15 mouse cellular contexts compared by ENCODE assay signal in the genomic region with DNA sequence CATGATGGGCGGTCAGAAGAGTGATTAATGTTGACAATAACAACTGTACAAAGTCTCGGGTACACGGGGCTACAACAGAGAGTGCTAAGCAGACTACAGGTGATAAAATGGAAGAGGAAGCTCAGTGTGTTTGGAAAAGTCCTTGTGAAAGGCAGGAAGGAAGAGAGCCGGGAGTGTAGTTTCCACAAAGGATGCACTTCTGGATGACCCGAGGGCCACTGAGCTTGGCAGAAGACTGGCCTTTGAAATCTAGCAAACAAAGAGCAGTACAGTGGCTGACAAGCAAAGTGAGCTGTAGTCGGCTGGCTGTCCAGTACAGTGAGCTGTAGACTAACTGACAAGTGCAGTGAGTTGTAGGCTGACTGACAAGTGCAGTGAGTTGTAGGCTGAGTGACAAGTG. TPM values are rescaled to one million over a fixed set of nuclear protein-coding genes. Genes with fewer than 3 reads are reported as not detected.
DNase-seq lines count a peak whose midpoint lies in the region; ATAC-seq and TF ChIP-seq lines count a peak whose summit lies in the region.
"Had no signal": no experiment of that assay in that cellular context is flagged by ENCODE, and none has a peak within 500 bp of the region (broad histone marks: within the 10 kb centered on the region; RNA-seq: fewer than 3 reads in every experiment).

No protein-coding gene starts in this region.

- 65% methylated on average over 6 of the region's 6 CpGs for WGBS in kidney, adult 2 months
- 77% methylated on average over 6 of the region's 6 CpGs for WGBS in kidney, embryonic 14.5 days
- WGBS in heart, embryonic 10.5 days = 67% methylated on average over 6 of the region's 6 CpGs
- 69% methylated on average over 6 of the region's 6 CpGs for WGBS in heart, embryonic 14.5 days
- WGBS in lung, postnatal 0 days = 47% methylated on average over 6 of the region's 6 CpGs
- WGBS in forebrain, postnatal 0 days = 85% methylated on average over 6 of the region's 6 CpGs

- ATAC-seq in kidney, embryonic 14.5 days (ENCODE audit: low FRiP score, low TSS enrichment) = no peak
- peak; percentile 26; the same call in 1 of the 2 replicates for ATAC-seq in heart, embryonic 14.5 days (ENCODE audit: insufficient number of reproducible peaks, insufficient read depth, low FRiP score, low read depth)
- peak; percentile 78 for ATAC-seq in lung, postnatal 0 days
- no peak for ATAC-seq in erythroid progenitor cell, adult 5-6 weeks (replicated peaks; ENCODE audit: low FRiP score, poor library complexity, severe bottlenecking)
- no peak for ATAC-seq in forebrain, postnatal 0 days
- ATAC-seq: inflammation-experienced regulatory T-cells, adult 6 months had no signal

- peak; percentile 54 for DNase-seq in kidney, adult 2 months
- DNase-seq in heart, embryonic 10.5 days (ENCODE audit: low spot score) = peak; percentile 69
- DNase-seq in lung, postnatal 0 days (ENCODE audit: low spot score) = peak; percentile 49
- DNase-seq in forebrain, postnatal 0 days = no peak
- DNase-seq: adrenal gland, postnatal 10 days; cerebellum, postnatal 25 days; liver; right cerebral cortex, postnatal 14 days; thymus, adult 2 months had no signal

- no peaks in the 10 kb centered on the region for H3K4me1 ChIP-seq in kidney, adult 2 months (ENCODE audit: control insufficient read depth, insufficient read depth, low read length)
- H3K4me1 ChIP-seq in kidney, embryonic 14.5 days (ENCODE audit: control insufficient read depth, insufficient read depth, low read length) = no peaks in the 10 kb centered on the region
- H3K4me1 ChIP-seq in heart, embryonic 10.5 days = peaks cover 19% of the 10 kb centered on the region
- H3K4me1 ChIP-seq in heart, embryonic 14.5 days (ENCODE audit: control insufficient read depth in 2 of 2, insufficient read depth in 2 of 2, low read length in 2 of 2) = peaks cover 8 to 18% of the 10 kb centered on the region in 2 experiments
- H3K4me1 ChIP-seq in lung, postnatal 0 days (ENCODE audit: insufficient read depth, low read depth, low read length) = no peaks in the 10 kb centered on the region
- no peaks in the 10 kb centered on the region for H3K4me1 ChIP-seq in forebrain, postnatal 0 days (ENCODE audit: insufficient read depth)

- no peaks in the 10 kb centered on the region for H3K27me3 ChIP-seq in kidney, adult 2 months (replicated peaks; ENCODE audit: control insufficient read depth, insufficient read depth, low read length)
- H3K27me3 ChIP-seq in kidney, embryonic 14.5 days (ENCODE audit: control insufficient read depth, insufficient read depth, low read length) = no peaks in the 10 kb centered on the region
- H3K27me3 ChIP-seq in heart, embryonic 10.5 days (ENCODE audit: insufficient read depth, poor library complexity, severe bottlenecking) = no peaks in the 10 kb centered on the region
- H3K27me3 ChIP-seq in heart, embryonic 14.5 days (ENCODE audit: control insufficient read depth, insufficient read depth, low read length) = no peaks in the 10 kb centered on the region
- no peaks in the 10 kb centered on the region for H3K27me3 ChIP-seq in lung, postnatal 0 days (replicated peaks; ENCODE audit: insufficient read depth, low read length)
- no peaks in the 10 kb centered on the region for H3K27me3 ChIP-seq in forebrain, postnatal 0 days (ENCODE audit: insufficient read depth, low read length)

- no peak overlapping the region for H3K27ac ChIP-seq in kidney, adult 2 months (ENCODE audit: insufficient read depth, low read depth, low read length)
- no peak overlapping the region for H3K27ac ChIP-seq in kidney, embryonic 14.5 days (ENCODE audit: low read depth, low read length)
- H3K27ac ChIP-seq in heart, embryonic 10.5 days = no peak overlapping the region
- peak overlapping the region; percentile 53 to 73; a peak in 3 of 4 replicates for H3K27ac ChIP-seq in heart, embryonic 14.5 days (replicated peaks in 1 of 2; ENCODE audit: control insufficient read depth in 1 of 2, insufficient read depth in 1 of 2, low read depth in 2 of 2, low read length in 2 of 2)
- H3K27ac ChIP-seq in lung, postnatal 0 days (ENCODE audit: low read length) = no peak overlapping the region
- H3K27ac ChIP-seq in forebrain, postnatal 0 days (ENCODE audit: low read depth, low read length) = no peak overlapping the region
- H3K27ac ChIP-seq: forebrain, embryonic 10.5 days had no signal

- TF ChIP-seq POLR2A in kidney, adult 2 months (IDR thresholded peaks at IDR 0.05; ENCODE audit: low read depth, low read length) = no peak

- no peaks in the 10 kb centered on the region for H3K9me3 ChIP-seq in kidney, embryonic 14.5 days (ENCODE audit: control insufficient read depth, low read length)
- H3K9me3 ChIP-seq in heart, embryonic 10.5 days = no peaks in the 10 kb centered on the region
- H3K9me3 ChIP-seq in heart, embryonic 14.5 days (ENCODE audit: control insufficient read depth, low read length) = no peaks in the 10 kb centered on the region
- H3K9me3 ChIP-seq in lung, postnatal 0 days (ENCODE audit: low read length) = no peaks in the 10 kb centered on the region
- H3K9me3 ChIP-seq in forebrain, postnatal 0 days (ENCODE audit: low read length) = no peaks in the 10 kb centered on the region
- H3K9me3 ChIP-seq: forebrain, embryonic 10.5 days had no signal

- TF ChIP-seq EP300 in lung, postnatal 0 days (IDR thresholded peaks at IDR 0.05) = peak; percentile 65

- H3K4me2 ChIP-seq in kidney, embryonic 14.5 days (replicated peaks; ENCODE audit: low read depth, low read length) = no peak overlapping the region
- no peak overlapping the region for H3K4me2 ChIP-seq in heart, embryonic 14.5 days (ENCODE audit: low read length)
- H3K4me2 ChIP-seq in lung, postnatal 0 days (replicated peaks; ENCODE audit: low read depth, low read length) = no peak overlapping the region
- no peak overlapping the region for H3K4me2 ChIP-seq in forebrain, postnatal 0 days (ENCODE audit: low read depth)
- H3K4me2 ChIP-seq: midbrain, embryonic 11.5 days had no signal

- H3K9ac ChIP-seq in kidney, embryonic 14.5 days (ENCODE audit: low read depth, low read length) = no peak overlapping the region
- H3K9ac ChIP-seq in heart, embryonic 14.5 days (ENCODE audit: low read length) = no peak overlapping the region
- H3K9ac ChIP-seq in lung, postnatal 0 days (replicated peaks; ENCODE audit: low read depth) = no peak overlapping the region
- no peak overlapping the region for H3K9ac ChIP-seq in forebrain, postnatal 0 days

- TF ChIP-seq CTCF in kidney, adult 2 months (conservative IDR thresholded peaks at IDR 0.05; ENCODE audit: insufficient read depth, insufficient read length, low read depth, low read length) = no peak
- no peak for TF ChIP-seq CTCF in lung, postnatal 0 days (IDR thresholded peaks at IDR 0.05)
- no peak for TF ChIP-seq CTCF in forebrain, postnatal 0 days (IDR thresholded peaks at IDR 0.05; ENCODE audit: low read depth)

- no peaks in the 10 kb centered on the region for H3K36me3 ChIP-seq in kidney, adult 2 months (ENCODE audit: control insufficient read depth, insufficient read depth, low read length)
- no peaks in the 10 kb centered on the region for H3K36me3 ChIP-seq in kidney, embryonic 14.5 days (ENCODE audit: control insufficient read depth, insufficient read depth, low read length)
- peaks cover 14% of the 10 kb centered on the region for H3K36me3 ChIP-seq in heart, embryonic 10.5 days
- H3K36me3 ChIP-seq in heart, embryonic 14.5 days (ENCODE audit: control insufficient read depth, insufficient read depth, low read length) = 0 out of 2 replicates have a peak, but pooled peaks cover 6% of the 10 kb centered on the region
- no peaks in the 10 kb centered on the region for H3K36me3 ChIP-seq in lung, postnatal 0 days (ENCODE audit: insufficient read depth, low read length)
- H3K36me3 ChIP-seq in forebrain, postnatal 0 days (ENCODE audit: insufficient read depth) = no peaks in the 10 kb centered on the region

- H3K4me3 ChIP-seq in kidney, adult 2 months (ENCODE audit: insufficient read depth, low read depth, low read length) = no peak overlapping the region
- no peak overlapping the region for H3K4me3 ChIP-seq in kidney, embryonic 14.5 days (ENCODE audit: low read length)
- no peak overlapping the region for H3K4me3 ChIP-seq in heart, embryonic 10.5 days
- H3K4me3 ChIP-seq in heart, embryonic 14.5 days (ENCODE audit: control insufficient read depth in 1 of 2, insufficient read depth in 1 of 2, low read depth in 1 of 2, low read length in 2 of 2) = no peak overlapping the region
- no peak overlapping the region for H3K4me3 ChIP-seq in lung, postnatal 0 days (ENCODE audit: low read depth, low read length)
- H3K4me3 ChIP-seq in forebrain, postnatal 0 days (ENCODE audit: low read depth, low read length) = no peak overlapping the region
- H3K4me3 ChIP-seq: forebrain, embryonic 10.5 days had no signal

RNA-seq across cellular contexts. Expression of a gene that starts 38.9 kb away (rescaled TPM):
- polyA plus RNA-seq in kidney, adult 2 months (2012; rRNA removed) = 23.5 and 28.1 TPM in 2 replicates
- 51.4 and 61.6 TPM in 2 replicates for polyA plus RNA-seq in kidney, embryonic 14.5 days (2014; fragmentation: Nextera tagmentation; extraction: Ambion mirVana)
- polyA plus RNA-seq in heart, embryonic 10.5 days (2016; fragmentation: Nextera tagmentation; extraction: Ambion mirVana) = 40.1 and 43.5 TPM in 2 replicates
- polyA plus RNA-seq in heart, embryonic 14.5 days (2014; fragmentation: Nextera tagmentation; extraction: Ambion mirVana) = 60.7 and 62.8 TPM in 2 replicates
- polyA plus RNA-seq in lung, postnatal 0 days (2015; fragmentation: Nextera tagmentation; extraction: Ambion mirVana) = 55.8 and 62.6 TPM in 2 replicates
- 35.0 and 53.2 TPM in 2 replicates for total RNA-seq in erythroid progenitor cell, adult 5-6 weeks (2015; ENCODE audit: low replicate concordance)
- total RNA-seq in erythroid progenitor cell, adult 5-6 weeks (2017; ENCODE audit: low replicate concordance) = 90.9 and 107 TPM in 2 replicates
- 78.1 and 83.9 TPM in 2 replicates for total RNA-seq in forebrain, postnatal 0 days (2014; rRNA removed)
- polyA plus RNA-seq in forebrain, postnatal 0 days (2015; fragmentation: Nextera tagmentation; extraction: Ambion mirVana) = 26.4 and 29.3 TPM in 2 replicates

Comparison
In these comparisons a context has a peak if more than half of its experiments do, and no peak if none do; other contexts are left out.
1. H3K27ac ChIP-seq: peak in heart, embryonic 14.5 days (2 of 2); none in kidney, adult 2 months (single experiment), kidney, embryonic 14.5 days (single experiment), heart, embryonic 10.5 days (single experiment), lung, postnatal 0 days (single experiment) and forebrain, postnatal 0 days (single experiment).
2. ATAC-seq: peak in heart, embryonic 14.5 days (single experiment) and lung, postnatal 0 days (single experiment); none in kidney, embryonic 14.5 days (single experiment), erythroid progenitor cell, adult 5-6 weeks (single experiment) and forebrain, postnatal 0 days (single experiment).